Mouse (Mus musculus) kidney, adult 2 months (tissue): ENCODE data around the gene Olfr993. TPM values are rescaled to one million over a fixed set of nuclear protein-coding genes. Genes with fewer than 3 reads are reported as not detected.

Experiments
- DNase-seq: peaks from one replicate; pipeline ENCODE4 v3.0.0; 2021
- H3K27ac ChIP-seq: fragments of 200-500 bp; 2 replicates; pipeline ENCODE4 v1.5.1; 2012; ENCODE audit warnings: low read depth, low read length, control low read depth, inconsistent platforms; ENCODE audit not compliant: insufficient read depth
- H3K27me3 ChIP-seq: fragments of 200-500 bp; replicated peaks from 2 replicates; pipeline ENCODE4 v1.6.1; 2012; ENCODE audit warnings: mild to moderate bottlenecking, moderate library complexity, low read length, inconsistent platforms; ENCODE audit not compliant: control insufficient read depth, insufficient read depth
- H3K36me3 ChIP-seq: fragments of 200-500 bp; 2 replicates; pipeline ENCODE4 v1.6.1; 2012; ENCODE audit warnings: mild to moderate bottlenecking, moderate library complexity, low read length, inconsistent platforms; ENCODE audit not compliant: control insufficient read depth, insufficient read depth
- H3K4me1 ChIP-seq: fragments of 200-500 bp; 2 replicates; pipeline ENCODE4 v1.6.1; 2011; ENCODE audit warnings: low read length; ENCODE audit not compliant: control insufficient read depth, insufficient read depth
- H3K4me3 ChIP-seq: fragments of 200-500 bp; 2 replicates; pipeline ENCODE4 v1.5.1; 2011; ENCODE audit warnings: mild to moderate bottlenecking, low read depth, low read length, control low read depth; ENCODE audit not compliant: insufficient read depth
- CTCF ChIP-seq: fragments of 200-500 bp; conservative IDR thresholded peaks from 2 replicates; pipeline ENCODE4 v1.5.1; 2011; ENCODE audit warnings: low read depth, mild to moderate bottlenecking, control low read depth, low read length, moderate library complexity, mixed read lengths; ENCODE audit not compliant: insufficient read depth, insufficient read length
- POLR2A ChIP-seq: fragments of 200-500 bp; IDR thresholded peaks from one replicate; pipeline ENCODE4 v1.6.1; 2011; ENCODE audit warnings: low read depth, low read length, control low read depth
- WGBS: fragments of 180-500 bp; shearing (Covaris S2); methylation state at CpG from one replicate; pipeline ENCODE4 v1.1.7; 2018; 5-methylcytosine and 5-hydroxymethylcytosine counted together
- polyA plus RNA-seq: library from polyadenylated mRNA; depleted of rRNA; stranded (reverse); fragments of >200 nt; gene quantifications from 2 replicates; pipeline ENCODE4 v1.2.3, GENCODE M21; 2012; rRNA removed

The Olfr993 gene
- not detected in 2 replicates for polyA plus RNA-seq

- TF ChIP-seq POLR2A (no peak), CTCF (no peak)
- H3K27me3 ChIP-seq = no peaks in the 10 kb centered on the region
- no peak within 1 kb of the TSS for H3K27ac ChIP-seq
Measured at GRCm38 (mm10) chr2:85414777-85415176, at the start of gene Olfr993. Gene Olfr993, minus strand, starts transcription at chr2:85414877.

GRCm38 (mm10) chr2:85443539-85443938 is 28.9 kb upstream of the Olfr993 start, which contains the start of gene Olfr995:
Gene Olfr995, minus strand, starts transcription at chr2:85443639.
- no peaks in the 10 kb centered on the region for H3K36me3 ChIP-seq
- H3K4me3 ChIP-seq = no peak within 1 kb of the TSS
- no peaks in the 10 kb centered on the region for H3K4me1 ChIP-seq
- 29% methylated on average over 1 of the region's 1 CpGs for WGBS
- TF ChIP-seq CTCF (no peak), POLR2A (no peak)
- DNase-seq = no peak
- H3K27ac ChIP-seq = no peak within 1 kb of the TSS
- no peaks in the 10 kb centered on the region for H3K27me3 ChIP-seq

More at GRCm38 (mm10) chr2:85414777-85415176, at the start of gene Olfr993:
- Histone ChIP-seq H3K36me3 (no peaks in the 10 kb centered on the region), H3K4me1 (no peaks in the 10 kb centered on the region), H3K4me3 (no peak within 1 kb of the TSS)
- no peak for DNase-seq

DNA sequence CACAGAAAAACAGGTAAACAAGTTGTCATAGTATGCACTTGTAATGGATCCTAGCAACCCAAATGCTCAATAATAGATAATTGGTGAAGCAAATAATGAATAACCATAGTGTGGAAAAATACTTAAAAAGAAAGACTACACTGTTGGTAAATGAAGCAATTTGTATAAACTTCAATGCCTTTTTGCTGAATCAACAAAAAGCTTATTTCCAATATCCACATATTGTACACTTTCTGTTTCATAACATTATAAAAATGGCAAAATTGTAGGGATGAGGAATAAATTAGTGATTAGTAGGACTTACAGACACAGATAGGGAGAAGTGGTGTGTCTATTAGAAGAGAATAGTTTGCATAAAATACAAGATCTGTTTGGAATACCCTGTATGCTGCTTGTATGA is 27.9 kb upstream of the Olfr993 start:
- TF ChIP-seq CTCF (no peak), POLR2A (no peak)
- Histone ChIP-seq H3K4me1 (no peaks in the 10 kb centered on the region), H3K4me3 (no peak overlapping the region), H3K36me3 (no peaks in the 10 kb centered on the region), H3K27me3 (no peaks in the 10 kb centered on the region), H3K27ac (no peak overlapping the region)
- DNase-seq = no peak

GRCm38 (mm10) chr2:85436351-85436750 is 21.7 kb upstream of the Olfr993 start, which contains the start of gene Olfr994:
Gene Olfr994, minus strand, starts transcription at chr2:85436451.
- Histone ChIP-seq H3K27me3 (no peaks in the 10 kb centered on the region), H3K36me3 (no peaks in the 10 kb centered on the region), H3K4me1 (no peaks in the 10 kb centered on the region), H3K4me3 (no peak within 1 kb of the TSS), H3K27ac (no peak within 1 kb of the TSS)
- whole genome bisulfite sequencing = 94% methylated on average over 3 of the region's 3 CpGs
- DNase-seq = no peak
- TF ChIP-seq CTCF = no peak
- no peak for TF ChIP-seq POLR2A

GRCm38 (mm10) chr2:85425893-85426292 is 11.2 kb upstream of the Olfr993 start:
- no peak for DNase-seq
- Histone ChIP-seq H3K4me3 (no peak overlapping the region), H3K36me3 (no peaks in the 10 kb centered on the region), H3K4me1 (no peaks in the 10 kb centered on the region), H3K27ac (no peak overlapping the region), H3K27me3 (no peaks in the 10 kb centered on the region)
- TF ChIP-seq CTCF = no peak
- WGBS = 89% methylated on average over 1 of the region's 1 CpGs

DNA sequence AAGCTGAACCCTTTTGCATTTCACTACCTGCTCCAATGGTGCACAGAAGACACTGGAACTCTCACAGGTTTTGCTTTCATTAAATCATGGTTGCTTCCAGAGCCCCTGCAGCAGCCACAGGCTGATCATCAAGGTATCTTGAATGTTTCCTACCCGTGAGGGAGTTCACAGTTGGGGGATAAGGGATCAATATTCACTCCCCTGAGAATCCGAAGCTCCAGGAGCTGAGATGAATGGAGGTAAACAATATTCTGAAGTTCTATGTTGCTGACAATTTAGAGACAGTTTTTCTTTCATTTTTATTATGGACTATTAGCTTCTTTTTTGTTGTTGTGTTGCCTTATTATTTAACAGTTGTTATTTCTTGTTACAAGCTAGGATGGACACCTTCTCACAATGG is 5.3 kb downstream of the Olfr993 start, which contains the start of gene Olfr992:
Gene Olfr992 (minus strand): TSS at position 101 of the 400 bp plus-strand sequence.
- Histone ChIP-seq H3K4me3 (no peak within 1 kb of the TSS), H3K4me1 (no peaks in the 10 kb centered on the region), H3K36me3 (no peaks in the 10 kb centered on the region), H3K27me3 (no peaks in the 10 kb centered on the region), H3K27ac (no peak within 1 kb of the TSS)
- DNase-seq = no peak
- 46% methylated on average over 2 of the region's 2 CpGs for WGBS
- no peak for TF ChIP-seq POLR2A
- no peak for TF ChIP-seq CTCF

Other genes with a start within 250 kb of the Olfr993 start
- gene Lrrc55, start 217.7 kb downstream of the Olfr993 start, polyA plus RNA-seq = 0.52 and 0.61 TPM in 2 replicates
- gene Olfr987, start 75.6 kb downstream of the Olfr993 start, polyA plus RNA-seq = not detected in 2 replicates
- not detected in 2 replicates for gene Olfr988, start 51.6 kb downstream of the Olfr993 start, polyA plus RNA-seq
- gene Olfr992, start 5.4 kb downstream of the Olfr993 start, polyA plus RNA-seq = not detected in 2 replicates
- gene Olfr994, start 21.6 kb upstream of the Olfr993 start, polyA plus RNA-seq = not detected in 2 replicates
- gene Olfr995, start 28.8 kb upstream of the Olfr993 start, polyA plus RNA-seq = not detected in 2 replicates
- not detected in 2 replicates for gene 4833423E24Rik, start 104.1 kb upstream of the Olfr993 start, polyA plus RNA-seq
- gene Olfr996, start 164.3 kb upstream of the Olfr993 start, polyA plus RNA-seq = not detected in 2 replicates
- not detected in 2 replicates for gene Olfr998, start 174.1 kb upstream of the Olfr993 start, polyA plus RNA-seq
- not detected in 2 replicates for gene Olfr1000, start 197.0 kb upstream of the Olfr993 start, polyA plus RNA-seq
- not detected in 2 replicates for gene Olfr1002, start 235.8 kb upstream of the Olfr993 start, polyA plus RNA-seq
- not detected in 2 replicates for gene Olfr154, start 249.6 kb upstream of the Olfr993 start, polyA plus RNA-seq